Mouse (Mus musculus): ENCODE data around the gene Eps8.

GRCm38 (mm10) chr6:137557671-137558070 is 97.0 kb downstream of the Eps8 start:
- no peak for TF ChIP-seq POLR2A (IDR thresholded peaks at IDR 0.05; ENCODE audit: borderline replicate concordance, extremely low read depth, low read depth, low read length)
- no peak for TF ChIP-seq CTCF (IDR thresholded peaks at IDR 0.05; ENCODE audit: insufficient read depth, low read length)

All from lung, adult 2 months (tissue).